Mouse (Mus musculus): ENCODE results near the gene AC170998.1. TPM values are rescaled to one million over a fixed set of nuclear protein-coding genes. Genes with fewer than 3 reads are reported as not detected.
"Not testable (repeated sequence)": the region's sequence is repeated elsewhere in the genome, so short reads cannot be mapped to it uniquely, and the experiment has no call there.

AC170998.1 gene
- polyA plus RNA-seq, 1 experiment, result not detected

- Histone ChIP-seq H3K9me3 (no peaks in the 10 kb centered on the region), H3K4me3 (replicated peaks) (peak overlapping the region; percentile 53), H3K27me3 (replicated peaks) (no peaks in the 10 kb centered on the region), H3K36me3 (replicated peaks; ENCODE audit: low read length) (peaks cover 99% of the 10 kb centered on the region), H3K4me1 (peaks cover 94% of the 10 kb centered on the region)
- TF ChIP-seq GATA1 (IDR thresholded peaks at IDR 0.05; ENCODE audit: borderline replicate concordance, low read length), result no peak
- no peak for TF ChIP-seq FLI1 (IDR thresholded peaks at IDR 0.05; ENCODE audit: low read length)
Observed at GRCm38 (mm10) chr17:28715832-28716548, 9.9 kb upstream of the AC170998.1 start.

- H3K27me3 ChIP-seq (replicated peaks), result no peaks in the 10 kb centered on the region
- peaks cover 99% of the 10 kb centered on the region for H3K36me3 ChIP-seq (replicated peaks; ENCODE audit: low read length)
- TF ChIP-seq FLI1 (IDR thresholded peaks at IDR 0.05; ENCODE audit: low read length) (no peak), GATA1 (IDR thresholded peaks at IDR 0.05; ENCODE audit: borderline replicate concordance, low read length) (no peak)
- H3K4me1 ChIP-seq, result peaks cover 94% of the 10 kb centered on the region
- peak overlapping the region; percentile 25 for H3K4me3 ChIP-seq (replicated peaks)
- H3K9me3 ChIP-seq, result no peaks in the 10 kb centered on the region
Observed at GRCm38 (mm10) chr17:28717535-28717934, 8.3 kb upstream of the AC170998.1 start.

- peaks cover 73% of the 10 kb centered on the region for H3K4me1 ChIP-seq
- not testable (repeated sequence) for H3K4me3 ChIP-seq (replicated peaks); H3K27me3 ChIP-seq (replicated peaks); H3K9me3 ChIP-seq
- H3K36me3 ChIP-seq (replicated peaks; ENCODE audit: low read length), result peaks cover 90% of the 10 kb centered on the region
Observed at GRCm38 (mm10) chr17:28727511-28727910, 1.6 kb downstream of the AC170998.1 start.

GRCm38 (mm10) chr17:28735317-28736105 lies 9.6 kb downstream of the AC170998.1 start:
- H3K9me3 ChIP-seq, result no peaks in the 10 kb centered on the region
- peaks cover 96% of the 10 kb centered on the region for H3K4me1 ChIP-seq
- peaks cover 88% of the 10 kb centered on the region for H3K36me3 ChIP-seq (replicated peaks; ENCODE audit: low read length)
- TF ChIP-seq FLI1 (IDR thresholded peaks at IDR 0.05; ENCODE audit: low read length) (no peak), GATA1 (IDR thresholded peaks at IDR 0.05; ENCODE audit: borderline replicate concordance, low read length) (no peak)
- peak overlapping the region; percentile 83 for H3K4me3 ChIP-seq (replicated peaks)
- H3K27me3 ChIP-seq (replicated peaks), result no peaks in the 10 kb centered on the region

GRCm38 (mm10) chr17:28736486-28736885 lies 10.6 kb downstream of the AC170998.1 start:
- peaks cover 88% of the 10 kb centered on the region for H3K36me3 ChIP-seq (replicated peaks; ENCODE audit: low read length)
- H3K4me3 ChIP-seq (replicated peaks), result peak overlapping the region; percentile 83
- TF ChIP-seq FLI1 (IDR thresholded peaks at IDR 0.05; ENCODE audit: low read length) (no peak), GATA1 (IDR thresholded peaks at IDR 0.05; ENCODE audit: borderline replicate concordance, low read length) (no peak)
- no peaks in the 10 kb centered on the region for H3K9me3 ChIP-seq
- no peaks in the 10 kb centered on the region for H3K27me3 ChIP-seq (replicated peaks)
- peaks cover 96% of the 10 kb centered on the region for H3K4me1 ChIP-seq

- no peak for TF ChIP-seq GATA1 (IDR thresholded peaks at IDR 0.05; ENCODE audit: borderline replicate concordance, low read length)
- TF ChIP-seq FLI1 (IDR thresholded peaks at IDR 0.05; ENCODE audit: low read length), result no peak
- no peaks in the 10 kb centered on the region for H3K27me3 ChIP-seq (replicated peaks)
- peaks cover 92% of the 10 kb centered on the region for H3K4me1 ChIP-seq
- no peak overlapping the region for H3K4me3 ChIP-seq (replicated peaks)
- H3K9me3 ChIP-seq, result peaks cover 4% of the 10 kb centered on the region; the same call in 1 of the 2 replicates
- peaks cover 88% of the 10 kb centered on the region for H3K36me3 ChIP-seq (replicated peaks; ENCODE audit: low read length)
Observed at GRCm38 (mm10) chr17:28737973-28738372, 12.1 kb downstream of the AC170998.1 start.

GRCm38 (mm10) chr17:28739244-28739643 lies 13.4 kb downstream of the AC170998.1 start:
- Histone ChIP-seq H3K4me1 (peaks cover 93% of the 10 kb centered on the region), H3K9me3 (peaks cover 12% of the 10 kb centered on the region; the same call in 1 of the 2 replicates), H3K27me3 (replicated peaks) (no peaks in the 10 kb centered on the region), H3K36me3 (replicated peaks; ENCODE audit: low read length) (peaks cover 91% of the 10 kb centered on the region), H3K4me3 (replicated peaks) (peak overlapping the region; percentile 3)
- TF ChIP-seq FLI1 (IDR thresholded peaks at IDR 0.05; ENCODE audit: low read length) (no peak), GATA1 (IDR thresholded peaks at IDR 0.05; ENCODE audit: borderline replicate concordance, low read length) (no peak)

- Histone ChIP-seq H3K27me3 (replicated peaks) (no peaks in the 10 kb centered on the region), H3K4me3 (replicated peaks) (peak overlapping the region; percentile 5), H3K36me3 (replicated peaks; ENCODE audit: low read length) (peaks cover 100% of the 10 kb centered on the region), H3K4me1 (peaks cover 89% of the 10 kb centered on the region), H3K9me3 (peaks cover 12% of the 10 kb centered on the region; the same call in 1 of the 2 replicates)
- TF ChIP-seq FLI1 (IDR thresholded peaks at IDR 0.05; ENCODE audit: low read length) (no peak), GATA1 (IDR thresholded peaks at IDR 0.05; ENCODE audit: borderline replicate concordance, low read length) (no peak)
Observed at GRCm38 (mm10) chr17:28743145-28743866, 17.4 kb downstream of the AC170998.1 start.

GRCm38 (mm10) chr17:28743916-28744315 lies 18.0 kb downstream of the AC170998.1 start:
- peaks cover 12% of the 10 kb centered on the region; the same call in 1 of the 2 replicates for H3K9me3 ChIP-seq
- peaks cover 100% of the 10 kb centered on the region for H3K36me3 ChIP-seq (replicated peaks; ENCODE audit: low read length)
- H3K27me3 ChIP-seq (replicated peaks), result no peaks in the 10 kb centered on the region
- TF ChIP-seq FLI1 (IDR thresholded peaks at IDR 0.05; ENCODE audit: low read length) (no peak), GATA1 (IDR thresholded peaks at IDR 0.05; ENCODE audit: borderline replicate concordance, low read length) (no peak)
- peaks cover 89% of the 10 kb centered on the region for H3K4me1 ChIP-seq
- H3K4me3 ChIP-seq (replicated peaks), result no peak overlapping the region
